Mouse (Mus musculus) cerebellum, adult 2 months (tissue): ENCODE measurements around the gene Fam198a.

Source experiments
- CTCF ChIP-seq: fragments of 200-500 bp; IDR thresholded peaks from 2 replicates; pipeline ENCODE4 v1.5.1; 2011; ENCODE audit warnings: low read depth, mild to moderate bottlenecking, control low read depth, low read length, moderate library complexity, borderline replicate concordance; ENCODE audit not compliant: insufficient read depth
- POLR2A ChIP-seq: fragments of 200-500 bp; IDR thresholded peaks from 2 replicates; pipeline ENCODE4 v1.6.1; 2011; ENCODE audit warnings: low read length, control low read depth, borderline replicate concordance; ENCODE audit not compliant: insufficient read depth

DNA sequence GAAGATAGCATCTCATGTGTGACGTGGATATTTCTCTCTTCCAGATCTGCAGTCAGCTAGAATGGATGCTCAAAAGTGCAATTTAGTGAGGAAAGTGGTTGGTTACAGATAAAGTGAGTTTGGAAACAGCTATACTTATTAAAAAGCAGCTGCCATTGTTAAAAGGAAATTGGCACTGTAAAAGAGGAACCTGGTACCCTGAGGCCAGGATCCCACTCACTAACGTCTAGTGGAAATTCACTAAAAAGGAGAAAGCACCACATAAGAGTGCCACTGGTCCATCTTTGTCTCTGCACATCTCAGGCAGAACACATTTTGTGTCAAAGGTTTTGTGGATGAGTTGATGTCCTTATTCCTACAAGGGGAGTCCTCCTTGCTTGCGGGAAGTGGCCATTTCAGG is 7.2 kb upstream of the Fam198a start:
- TF ChIP-seq CTCF = no peak
- no peak for TF ChIP-seq POLR2A
